Mouse (Mus musculus) Patski (cell line): ENCODE results near the gene Tufm. TPM values are rescaled to one million over a fixed set of nuclear protein-coding genes. Genes with fewer than 3 reads are reported as not detected.

Experiments used
- ATAC-seq: fragments of 100-300 bp; one replicate; pipeline ENCODE4 v1.8.0; 2021
- CTCF ChIA-PET: fragments of 350-600 bp; sonication (Branson Sonifier 250); formaldehyde crosslinking; loops from one replicate; lab custom pipeline; 2022; ENCODE audit warnings: inconsistent platforms; lab: Charles Lee
- POLR2A ChIA-PET: fragments of 350-600 bp; sonication (Branson Sonifier 250); formaldehyde crosslinking; loops from one replicate; lab custom pipeline; 2022; ENCODE audit warnings: antibody characterized with exemption, inconsistent platforms; lab: Charles Lee
- DNase-seq: peaks from one replicate; pipeline ENCODE4 v3.0.0-alpha.2; 2011; ENCODE audit warnings: low read depth, low spot score
- H3K27me3 ChIP-seq: fragments of 371-371 bp; one replicate; pipeline ENCODE4 v1.5.1; 2021
- CTCF ChIP-seq: fragments of 100-300 bp; IDR thresholded peaks from one replicate; pipeline ENCODE4 v1.5.1; 2021
- in situ Hi-C: fragments of 300-500 bp; cut with MboI; formaldehyde crosslinking; loops from 3 replicates; pipeline ENCODE4 v1.11.1; 2018; ENCODE audit warnings: low pct_unique_long_range_greater_than_20kb, mixed read lengths
- polyA plus RNA-seq: library from polyadenylated mRNA; unstranded; gene quantifications from one replicate; pipeline ENCODE4 v1.2.3, GENCODE M21; 2021

Tufm gene
- polyA plus RNA-seq, 1 experiment from 2014 or later = 159 TPM

DNA sequence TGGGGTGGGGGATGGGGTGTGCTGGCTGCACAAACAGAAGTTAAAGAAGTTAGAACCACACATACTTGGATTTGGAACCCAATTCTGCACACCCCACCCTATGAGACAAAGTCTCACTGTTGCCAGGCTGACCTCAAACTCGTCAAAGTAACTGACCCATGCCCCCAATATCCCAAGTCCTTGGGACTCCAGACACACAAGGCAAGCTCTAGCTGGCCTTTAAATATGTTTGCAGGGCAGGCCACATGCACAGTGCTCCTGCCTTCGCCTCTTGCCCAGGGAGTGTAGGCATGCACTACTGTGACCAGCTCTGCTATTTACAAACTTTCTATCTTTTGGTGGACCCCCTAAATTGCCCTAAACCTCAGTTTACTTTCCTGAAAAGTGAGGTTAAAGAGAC, 31.9 kb upstream of the Tufm start:
- POLR2A ChIA-PET = no interaction called here
- in situ Hi-C loops = no loop called here
- DNase-seq = no peak
- no peak for TF ChIP-seq CTCF
- CTCF ChIA-PET = no interaction called here
- no peak for ATAC-seq
- H3K27me3 ChIP-seq = no peaks in the 10 kb centered on the region

DNA sequence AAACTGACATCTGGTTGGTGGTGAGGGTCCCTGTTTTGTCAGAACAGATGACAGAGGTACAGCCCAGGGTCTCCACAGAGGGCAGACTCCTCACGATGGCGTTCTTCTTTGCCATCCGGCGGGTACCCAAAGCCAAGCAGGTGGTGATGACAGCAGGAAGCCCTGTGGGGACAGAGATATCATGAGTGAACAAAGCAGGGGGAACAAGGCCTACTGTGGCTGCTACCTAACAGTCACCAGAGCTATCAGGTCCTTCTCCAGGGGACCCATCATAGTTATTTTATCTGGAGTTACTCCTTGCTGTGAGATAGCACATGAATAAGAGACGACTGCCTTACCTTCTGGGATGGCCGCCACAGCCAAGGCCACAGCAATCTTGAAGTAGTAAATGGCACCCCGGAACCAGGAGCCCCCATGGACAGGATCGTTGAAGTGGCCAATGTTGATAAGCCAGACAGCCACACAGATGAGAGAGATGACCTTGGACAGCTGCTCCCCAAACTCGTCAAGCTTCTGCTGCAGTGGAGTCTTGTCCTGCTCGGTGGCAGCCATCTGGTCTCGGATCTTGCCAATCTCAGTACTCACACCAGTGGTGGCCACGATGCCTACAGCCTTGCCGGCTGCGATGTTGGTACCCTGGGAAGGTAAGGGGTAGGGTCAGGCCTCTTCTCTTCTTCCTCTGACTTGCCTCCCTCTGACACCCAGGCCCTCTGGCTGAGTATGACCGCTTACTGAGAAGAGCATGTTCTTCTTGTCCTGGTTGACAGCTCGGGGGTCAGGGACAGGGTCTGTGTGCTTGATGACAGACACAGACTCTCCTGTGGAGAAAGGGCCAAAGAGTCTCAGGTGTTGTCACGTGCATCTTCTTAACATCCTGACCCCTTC, 30.5 kb upstream of the Tufm start:
- TF ChIP-seq CTCF = no peak
- POLR2A ChIA-PET = no interaction called here
- no peak for ATAC-seq
- CTCF ChIA-PET = no interaction called here
- H3K27me3 ChIP-seq = no peaks in the 10 kb centered on the region
- in situ Hi-C loops = no loop called here
- DNase-seq = no peak

DNA sequence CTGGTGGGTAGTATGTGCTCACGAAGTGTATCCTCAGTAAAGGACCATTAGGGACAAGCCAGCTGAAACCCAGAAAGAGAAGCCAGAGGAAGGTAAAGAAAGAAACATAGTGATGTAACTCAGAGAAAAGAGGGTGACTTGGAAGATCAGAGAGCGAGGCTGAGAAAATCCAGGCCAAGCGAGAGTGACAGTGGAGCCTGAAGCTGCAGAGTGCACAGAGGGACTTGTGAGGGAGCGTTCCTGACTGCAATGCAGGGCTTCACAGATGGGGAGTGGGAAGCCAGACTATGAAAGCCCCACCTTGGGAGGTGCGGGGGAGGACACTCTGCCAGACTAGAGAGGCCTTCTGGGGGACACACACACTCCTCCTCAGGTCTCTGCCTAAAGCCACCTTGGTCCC, 28.9 kb upstream of the Tufm start:
- no peak for DNase-seq
- no peak for TF ChIP-seq CTCF
- ChIA-PET POLR2A (no interaction called here), CTCF (no interaction called here)
- ATAC-seq = no peak
- no peaks in the 10 kb centered on the region for H3K27me3 ChIP-seq
- in situ Hi-C loops = no loop called here

DNA sequence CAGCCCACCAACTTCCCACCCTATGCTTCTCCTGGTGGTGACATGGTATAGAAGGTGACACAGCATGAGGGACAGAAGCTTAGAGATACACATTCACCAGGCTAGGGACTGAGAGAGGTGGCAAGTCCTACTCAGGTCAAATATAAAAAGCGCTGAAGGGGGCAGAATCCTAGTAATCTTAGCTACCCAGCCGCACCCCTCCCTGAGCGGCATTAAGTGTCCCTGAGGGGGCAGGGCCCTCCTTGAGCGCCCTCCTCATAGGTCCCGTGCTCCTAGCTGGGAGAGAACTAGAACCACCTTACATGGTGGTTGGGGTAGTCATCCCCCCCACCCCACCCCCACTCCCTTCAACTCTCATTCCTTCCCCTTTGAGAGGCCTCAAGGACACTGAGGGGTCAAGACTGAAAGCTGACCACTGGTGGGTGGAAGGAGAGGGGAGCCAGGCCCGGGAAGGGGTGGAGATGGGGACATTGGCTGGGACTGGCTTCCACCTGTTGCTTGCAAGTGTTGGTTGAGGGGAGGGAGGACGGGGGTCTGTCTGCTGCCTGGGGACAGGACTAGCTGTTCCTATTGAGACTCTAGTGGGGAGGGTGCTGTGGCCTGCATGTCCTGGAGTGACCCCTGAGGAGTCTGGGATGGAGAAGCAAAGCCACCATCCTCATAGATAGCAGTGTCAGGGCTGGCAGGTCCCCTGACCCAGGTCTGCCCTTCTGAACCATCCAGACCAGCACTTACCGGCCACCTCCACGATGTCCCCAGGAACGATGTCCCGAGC, 28.1 kb upstream of the Tufm start:
- ATAC-seq = no peak
- POLR2A ChIA-PET = no interaction called here
- no peak for TF ChIP-seq CTCF
- in situ Hi-C loops = no loop called here
- no peak for DNase-seq
- CTCF ChIA-PET = no interaction called here
- no peaks in the 10 kb centered on the region for H3K27me3 ChIP-seq

DNA sequence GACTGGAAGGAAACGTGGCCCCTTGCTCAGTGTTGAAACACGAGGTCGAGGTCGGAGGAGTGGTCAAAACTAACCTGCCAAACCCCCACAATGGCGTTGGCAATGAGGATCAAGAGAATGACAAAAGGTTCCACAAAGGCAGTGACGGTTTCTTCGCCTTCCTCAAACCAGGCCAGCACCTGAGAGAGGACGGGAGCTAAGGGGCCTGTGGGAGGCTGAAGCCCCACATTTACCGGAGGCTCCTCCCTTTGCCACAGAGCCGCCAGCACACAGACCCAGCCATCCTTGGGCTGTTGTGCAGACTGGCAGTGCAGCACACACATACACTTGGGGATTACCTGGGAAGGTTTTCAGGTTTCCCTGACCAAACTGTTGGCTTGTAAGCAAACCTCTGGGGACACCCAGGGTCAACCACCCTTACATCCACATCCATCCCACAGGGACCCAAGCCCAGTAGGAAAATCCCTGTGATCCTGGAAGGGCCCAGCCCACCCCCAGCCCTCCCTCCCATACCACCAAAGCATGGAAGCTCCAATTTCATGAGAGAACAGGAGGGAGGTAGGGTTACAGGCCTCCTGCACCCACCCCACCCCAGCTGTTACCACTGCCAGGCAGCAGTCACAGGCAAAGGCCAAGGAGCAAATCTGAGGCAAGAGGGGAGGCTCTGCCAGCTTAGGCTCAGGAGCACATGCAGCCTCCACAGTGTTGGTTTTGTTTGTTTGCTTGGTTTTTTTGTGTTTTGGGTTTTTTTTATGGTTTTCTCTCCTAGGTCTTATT, 26.4 kb upstream of the Tufm start:
- DNase-seq = no peak
- ATAC-seq = no peak
- in situ Hi-C loops = no loop called here

DNA sequence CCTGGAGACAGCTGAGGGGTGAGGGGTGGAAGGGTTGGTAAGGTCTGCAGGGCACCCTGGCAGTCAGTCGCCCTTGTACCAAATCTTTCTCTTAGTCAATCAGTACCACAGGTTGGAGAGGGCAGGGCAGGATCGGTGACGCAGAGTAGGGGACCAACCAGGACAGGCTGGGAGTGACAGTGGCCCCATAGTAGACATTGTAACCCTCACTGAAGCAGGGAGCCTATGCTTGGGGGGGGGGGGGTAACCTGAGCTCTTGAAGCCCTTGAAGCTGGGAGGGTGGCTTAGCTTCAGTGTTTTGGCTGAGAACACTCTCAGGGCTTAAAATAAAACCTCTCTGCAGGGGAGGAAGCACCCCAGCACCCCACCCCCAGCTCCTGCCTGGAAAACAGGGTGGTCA, 25.5 kb upstream of the Tufm start:
- ATAC-seq = no peak
- in situ Hi-C loops = no loop called here
- H3K27me3 ChIP-seq = no peaks in the 10 kb centered on the region

More for the DNA sequence above, 26.4 kb upstream of the Tufm start:
- H3K27me3 ChIP-seq = no peaks in the 10 kb centered on the region
- ChIA-PET CTCF (interaction anchor here (1.0 kb wide), 1 partner anchor 62 kb away, joined by 4 read pairs; no protein-coding TSS in a partner anchor), POLR2A (no interaction called here)
- no peak for TF ChIP-seq CTCF

DNA sequence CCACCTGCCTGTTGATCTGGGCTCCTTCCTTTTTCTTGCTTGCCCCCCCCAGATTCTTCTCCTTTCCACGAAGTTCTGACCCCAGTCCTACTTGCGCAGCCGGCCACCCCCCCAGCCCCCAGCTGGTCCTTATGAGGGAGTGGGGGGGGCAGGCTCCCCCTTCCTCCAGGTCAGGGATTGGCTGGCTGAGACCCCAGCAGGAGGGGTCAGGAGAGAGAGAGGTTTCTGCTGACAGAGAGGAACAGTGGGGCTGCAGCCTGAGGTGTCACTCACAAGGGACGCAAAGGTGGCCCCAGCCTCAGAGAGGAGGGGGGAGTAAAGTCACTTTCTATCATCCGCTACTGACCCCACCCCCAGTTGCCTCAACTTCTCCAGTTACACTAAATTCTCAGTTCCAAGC, 24.2 kb upstream of the Tufm start, which contains the start of gene Atp2a1:
Gene Atp2a1, minus strand, starts transcription at position 105 of the 400 bp plus-strand sequence.
- CTCF ChIA-PET = interaction anchor here (1.5 kb wide), 1 partner anchor 27 kb away, joined by 3 read pairs; no protein-coding TSS in a partner anchor
- POLR2A ChIA-PET = interaction anchor here (1.5 kb wide), 1 partner anchor 11 kb away, joined by 5 read pairs; no protein-coding TSS in a partner anchor

More for the DNA sequence above, 25.5 kb upstream of the Tufm start:
- ChIA-PET POLR2A (interaction anchor here (1.5 kb wide), 1 partner anchor 12 kb away, joined by 5 read pairs; no protein-coding TSS in a partner anchor), CTCF (interaction anchor here (1.0 to 1.5 kb wide), 2 partner anchors 26 to 62 kb away, joined by 3 to 4 read pairs; no protein-coding TSS in a partner anchor)
- DNase-seq = no peak
- no peak for TF ChIP-seq CTCF

DNA sequence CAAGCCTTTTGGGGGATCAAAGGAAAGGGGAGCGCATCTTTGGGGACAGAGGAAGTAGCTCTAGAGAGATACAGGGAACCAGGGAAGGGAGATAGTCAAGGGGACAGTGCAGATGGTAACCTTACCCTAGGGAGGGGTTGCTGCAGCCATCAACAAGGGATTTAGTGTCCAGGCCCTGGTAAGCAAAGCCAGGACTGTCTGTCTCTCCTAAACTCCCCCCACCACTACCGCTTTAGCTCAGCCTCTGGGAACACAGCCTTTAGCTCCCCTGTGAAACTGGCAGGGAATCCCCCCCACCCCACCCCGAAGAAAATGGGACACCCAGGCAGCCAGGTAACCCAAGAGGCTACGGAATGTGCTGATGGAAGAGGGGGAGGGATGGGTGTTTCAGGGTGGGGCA, 23.6 kb upstream of the Tufm start:
- no peak for DNase-seq
- in situ Hi-C loops = no loop called here
- no peak for TF ChIP-seq CTCF
- H3K27me3 ChIP-seq = no peaks in the 10 kb centered on the region
- CTCF ChIA-PET = no interaction called here
- POLR2A ChIA-PET = no interaction called here
- no peak for ATAC-seq

More for the DNA sequence above, 24.2 kb upstream of the Tufm start, which contains the start of gene Atp2a1:
- ATAC-seq = no peak
- DNase-seq = no peak
- in situ Hi-C loops = no loop called here
- H3K27me3 ChIP-seq = no peaks in the 10 kb centered on the region
- no peak for TF ChIP-seq CTCF

DNA sequence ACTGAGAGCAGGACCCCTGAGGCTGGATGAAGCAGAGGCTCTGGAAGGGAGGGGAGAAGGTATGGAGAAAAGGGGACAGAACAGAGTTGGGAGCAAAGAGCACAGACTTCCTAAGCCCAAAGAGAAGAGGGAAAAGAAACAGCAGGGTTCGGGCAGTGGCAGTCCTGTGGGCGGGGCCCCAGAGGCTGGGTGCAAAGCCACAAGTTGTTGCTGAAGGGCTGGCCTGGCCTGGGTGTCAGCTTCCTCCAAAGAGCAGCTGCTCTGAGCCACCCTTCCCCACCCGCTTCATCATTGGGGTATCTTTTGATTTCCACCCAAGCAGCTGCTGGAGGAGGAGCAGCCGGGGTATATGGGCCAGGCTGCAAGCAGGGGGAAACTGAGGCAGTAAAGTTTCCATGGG, 23.0 kb upstream of the Tufm start:
- in situ Hi-C loops = no loop called here
- ChIA-PET POLR2A (no interaction called here), CTCF (no interaction called here)
- no peak for TF ChIP-seq CTCF
- DNase-seq (no peak), ATAC-seq (peak; percentile 18)
- no peaks in the 10 kb centered on the region for H3K27me3 ChIP-seq

DNA sequence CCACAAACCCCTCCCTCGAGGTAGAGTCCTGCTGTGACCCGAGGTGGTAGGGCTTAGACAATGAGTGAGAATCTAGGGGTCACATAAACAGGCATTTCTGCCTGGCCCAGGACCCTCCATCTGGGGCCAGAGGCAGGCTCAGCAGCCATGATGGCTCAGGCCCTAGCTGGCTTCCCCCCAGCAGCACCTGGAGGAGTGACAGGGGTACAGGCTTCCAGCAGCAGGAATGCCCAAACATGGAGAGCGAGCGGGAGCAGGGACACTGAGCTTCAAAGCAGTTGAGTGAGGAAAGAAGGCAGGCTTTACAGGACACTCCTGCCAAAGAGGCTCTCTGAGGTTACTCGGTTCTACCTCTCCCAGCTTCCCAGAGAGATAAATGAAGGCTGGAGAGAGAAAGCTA, 22.3 kb upstream of the Tufm start:
- no peak for DNase-seq
- ChIA-PET POLR2A (interaction anchor here (2.6 kb wide), 1 partner anchor 10 kb away, joined by 10 read pairs; the partner anchor contains the start of gene Sh2b1), CTCF (no interaction called here)
- ATAC-seq = no peak
- H3K27me3 ChIP-seq = no peaks in the 10 kb centered on the region
- in situ Hi-C loops = no loop called here
- no peak for TF ChIP-seq CTCF
